Mouse (Mus musculus): ENCODE results near the gene Plce1. TPM values are rescaled to one million over a fixed set of nuclear protein-coding genes. Genes with fewer than 3 reads are reported as not detected.

Plce1 gene
- total and polyA plus RNA-seq, 2 experiments from 2014 or later, result 5.2 to 10.0 TPM

DNA sequence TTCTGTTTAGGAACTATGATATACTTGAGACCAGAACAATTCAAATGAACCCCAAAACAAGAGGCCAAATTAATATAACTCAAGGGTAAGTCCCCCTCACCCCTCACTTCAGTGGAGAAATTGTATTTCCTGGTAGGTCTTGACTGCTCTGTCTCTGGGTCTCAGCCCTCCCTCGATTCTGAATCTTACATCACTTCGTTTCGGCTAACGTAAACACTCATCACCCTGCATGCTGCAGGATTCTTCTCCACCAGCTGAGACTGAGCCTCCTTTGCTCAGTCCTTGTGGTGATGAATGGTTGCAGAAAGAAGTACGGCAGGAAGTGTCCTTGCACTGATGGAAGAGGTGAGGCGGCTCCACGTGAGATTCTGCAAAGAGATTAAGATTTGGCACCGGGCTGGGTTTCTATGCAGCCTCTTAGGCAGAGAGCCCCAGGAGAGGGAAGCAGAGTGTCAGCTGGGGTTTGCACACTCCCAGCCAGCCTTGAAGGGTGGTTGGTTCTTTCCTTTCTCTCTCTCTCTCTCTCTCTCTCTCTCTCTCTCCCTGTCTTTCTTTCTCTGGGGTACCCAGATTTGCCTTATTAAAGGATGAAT lies 97.7 kb downstream of the Plce1 start:
- DNase-seq (ENCODE audit: low spot score) (peak; percentile 45), ATAC-seq (no peak)
- no peak overlapping the region for H3K9ac ChIP-seq (replicated peaks; ENCODE audit: low read length)
- WGBS, result 50% methylated on average over 8 of the region's 8 CpGs
- H3K36me3 ChIP-seq (ENCODE audit: insufficient read depth, low read length), result no peaks in the 10 kb centered on the region
- H3K4me3 ChIP-seq (ENCODE audit: low read length), result no peak overlapping the region
- peak; percentile 4; the same call in 1 of the 2 replicates for TF ChIP-seq CTCF (IDR thresholded peaks at IDR 0.05; ENCODE audit: low read depth)
- H3K27me3 ChIP-seq (ENCODE audit: insufficient read depth, low read length), result no peaks in the 10 kb centered on the region
- H3K9me3 ChIP-seq (ENCODE audit: low read length), result no peaks in the 10 kb centered on the region
- H3K27ac ChIP-seq, result no peak overlapping the region
- H3K4me1 ChIP-seq (ENCODE audit: insufficient read depth, low read length), result no peaks in the 10 kb centered on the region
- H3K4me2 ChIP-seq (ENCODE audit: low read depth, low read length), result no peak overlapping the region

DNA sequence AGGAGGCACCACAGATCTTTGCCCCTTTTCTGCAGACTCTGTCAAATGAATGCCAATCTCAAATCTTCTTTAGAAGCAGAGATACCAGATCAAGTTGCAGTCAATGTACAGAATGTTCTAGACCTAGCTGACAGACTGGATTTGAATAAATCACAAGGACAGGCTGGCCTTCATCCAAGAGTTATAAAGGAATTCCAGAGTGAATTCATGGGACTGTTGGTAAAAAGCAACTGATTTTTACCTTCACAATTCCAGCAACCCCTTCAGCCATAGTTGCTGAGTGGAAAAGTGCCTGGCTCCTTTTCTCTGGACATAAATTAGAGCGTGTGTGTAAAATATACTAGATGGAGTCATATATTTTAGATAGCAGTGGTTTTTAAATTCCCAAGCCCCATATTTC lies 102.0 kb downstream of the Plce1 start:
- H3K9me3 ChIP-seq (ENCODE audit: low read length), result no peaks in the 10 kb centered on the region
- H3K36me3 ChIP-seq (ENCODE audit: insufficient read depth, low read length), result no peaks in the 10 kb centered on the region
- H3K27ac ChIP-seq, result no peak overlapping the region
- no peak overlapping the region for H3K4me3 ChIP-seq (ENCODE audit: low read length)
- no peaks in the 10 kb centered on the region for H3K4me1 ChIP-seq (ENCODE audit: insufficient read depth, low read length)
- no peak overlapping the region for H3K9ac ChIP-seq (replicated peaks; ENCODE audit: low read length)
- no peaks in the 10 kb centered on the region for H3K27me3 ChIP-seq (ENCODE audit: insufficient read depth, low read length)
- no peak for ATAC-seq
- no peak for TF ChIP-seq CTCF (IDR thresholded peaks at IDR 0.05; ENCODE audit: low read depth)
- no peak overlapping the region for H3K4me2 ChIP-seq (ENCODE audit: low read depth, low read length)
- WGBS, result 84% methylated on average over 1 of the region's 1 CpGs
- DNase-seq (ENCODE audit: low spot score), result no peak

DNA sequence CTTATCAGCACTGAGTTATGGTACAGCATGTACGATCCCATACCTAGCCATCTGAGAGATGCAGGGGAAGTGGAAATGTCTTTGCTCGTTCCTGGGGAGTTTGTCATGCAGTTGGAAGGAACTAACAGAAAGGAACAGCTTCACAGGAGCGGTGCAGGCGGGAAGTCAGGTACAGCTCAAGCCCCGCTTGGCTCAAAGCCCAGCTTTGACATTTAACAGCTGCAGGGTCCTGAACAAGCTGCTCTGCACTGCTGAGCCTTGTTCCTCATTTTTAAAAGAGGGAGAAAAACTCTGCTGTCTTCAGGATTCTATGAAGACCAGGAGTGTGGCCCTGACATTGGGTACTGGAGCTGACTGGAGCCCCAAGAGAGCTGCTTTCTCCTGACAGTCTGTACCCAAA lies 106.7 kb downstream of the Plce1 start:
- no peak overlapping the region for H3K9ac ChIP-seq (replicated peaks; ENCODE audit: low read length)
- 48% methylated on average over 5 of the region's 5 CpGs for WGBS
- H3K27ac ChIP-seq, result no peak overlapping the region
- no peaks in the 10 kb centered on the region for H3K9me3 ChIP-seq (ENCODE audit: low read length)
- DNase-seq (ENCODE audit: low spot score), result peak; percentile 50
- no peaks in the 10 kb centered on the region for H3K36me3 ChIP-seq (ENCODE audit: insufficient read depth, low read length)
- H3K4me2 ChIP-seq (ENCODE audit: low read depth, low read length), result no peak overlapping the region
- peak; percentile 40; the same call in 1 of the 2 replicates for ATAC-seq
- no peaks in the 10 kb centered on the region for H3K27me3 ChIP-seq (ENCODE audit: insufficient read depth, low read length)
- no peak overlapping the region for H3K4me3 ChIP-seq (ENCODE audit: low read length)
- H3K4me1 ChIP-seq (ENCODE audit: insufficient read depth, low read length), result 0 out of 2 replicates have a peak, but pooled peaks cover 4% of the 10 kb centered on the region
- TF ChIP-seq CTCF (IDR thresholded peaks at IDR 0.05; ENCODE audit: low read depth), result no peak

DNA sequence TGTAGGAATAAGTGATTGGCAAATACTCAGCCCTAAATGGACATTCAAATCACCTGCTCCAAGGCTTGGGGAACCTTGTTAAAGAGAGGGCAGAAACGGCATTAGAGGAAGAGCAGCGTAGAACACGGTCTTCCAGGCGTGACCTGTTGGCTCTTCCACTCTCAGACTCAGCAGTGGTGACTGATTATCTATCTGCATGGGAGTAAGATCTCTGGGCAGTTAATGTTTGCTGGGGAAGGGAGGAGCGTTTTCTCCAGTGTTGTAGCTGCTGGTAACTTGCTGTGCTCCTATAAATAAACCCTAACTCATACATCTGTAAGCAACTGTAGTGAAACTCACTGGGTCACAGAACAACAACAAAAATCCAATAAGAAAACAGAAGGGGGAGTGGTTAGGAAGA lies 108.6 kb downstream of the Plce1 start:
- Histone ChIP-seq H3K9me3 (ENCODE audit: low read length) (no peaks in the 10 kb centered on the region), H3K27me3 (ENCODE audit: insufficient read depth, low read length) (no peaks in the 10 kb centered on the region), H3K4me1 (ENCODE audit: insufficient read depth, low read length) (0 out of 2 replicates have a peak, but pooled peaks cover 7% of the 10 kb centered on the region), H3K4me2 (ENCODE audit: low read depth, low read length) (no peak overlapping the region), H3K27ac (no peak overlapping the region), H3K9ac (replicated peaks; ENCODE audit: low read length) (no peak overlapping the region), H3K4me3 (ENCODE audit: low read length) (no peak overlapping the region), H3K36me3 (ENCODE audit: insufficient read depth, low read length) (no peaks in the 10 kb centered on the region)
- DNase-seq (ENCODE audit: low spot score) (no peak), ATAC-seq (no peak)
- 71% methylated on average over 5 of the region's 5 CpGs for WGBS
- TF ChIP-seq CTCF (IDR thresholded peaks at IDR 0.05; ENCODE audit: low read depth), result no peak

- H3K27ac ChIP-seq, result no peak overlapping the region
- H3K4me3 ChIP-seq (ENCODE audit: low read length), result no peak overlapping the region
- no peaks in the 10 kb centered on the region for H3K9me3 ChIP-seq (ENCODE audit: low read length)
- 0 out of 2 replicates have a peak, but pooled peaks cover 7% of the 10 kb centered on the region for H3K4me1 ChIP-seq (ENCODE audit: insufficient read depth, low read length)
- 78% methylated on average over 8 of the region's 8 CpGs for WGBS
- no peaks in the 10 kb centered on the region for H3K27me3 ChIP-seq (ENCODE audit: insufficient read depth, low read length)
- DNase-seq (ENCODE audit: low spot score) (no peak), ATAC-seq (no peak)
- no peak for TF ChIP-seq CTCF (IDR thresholded peaks at IDR 0.05; ENCODE audit: low read depth)
- no peaks in the 10 kb centered on the region for H3K36me3 ChIP-seq (ENCODE audit: insufficient read depth, low read length)
- no peak overlapping the region for H3K4me2 ChIP-seq (ENCODE audit: low read depth, low read length)
- H3K9ac ChIP-seq (replicated peaks; ENCODE audit: low read length), result no peak overlapping the region
Measured at GRCm38 (mm10) chr19:38589941-38590340, 109.0 kb downstream of the Plce1 start.

- Histone ChIP-seq H3K27ac (0 out of 2 replicates have a peak overlapping the region, but pooled peaks have one; percentile 11), H3K4me2 (ENCODE audit: low read depth, low read length) (no peak overlapping the region), H3K27me3 (ENCODE audit: insufficient read depth, low read length) (no peaks in the 10 kb centered on the region), H3K4me1 (ENCODE audit: insufficient read depth, low read length) (0 out of 2 replicates have a peak, but pooled peaks cover 7% of the 10 kb centered on the region), H3K36me3 (ENCODE audit: insufficient read depth, low read length) (no peaks in the 10 kb centered on the region), H3K9me3 (ENCODE audit: low read length) (no peaks in the 10 kb centered on the region), H3K9ac (replicated peaks; ENCODE audit: low read length) (no peak overlapping the region), H3K4me3 (ENCODE audit: low read length) (no peak overlapping the region)
- WGBS, result 64% methylated on average over 7 of the region's 7 CpGs
- TF ChIP-seq CTCF (IDR thresholded peaks at IDR 0.05; ENCODE audit: low read depth), result no peak
- no peak for ATAC-seq
- peak; percentile 26 for DNase-seq (ENCODE audit: low spot score)
Measured at GRCm38 (mm10) chr19:38592566-38593224, 111.8 kb downstream of the Plce1 start.
